In the genomic region with DNA sequence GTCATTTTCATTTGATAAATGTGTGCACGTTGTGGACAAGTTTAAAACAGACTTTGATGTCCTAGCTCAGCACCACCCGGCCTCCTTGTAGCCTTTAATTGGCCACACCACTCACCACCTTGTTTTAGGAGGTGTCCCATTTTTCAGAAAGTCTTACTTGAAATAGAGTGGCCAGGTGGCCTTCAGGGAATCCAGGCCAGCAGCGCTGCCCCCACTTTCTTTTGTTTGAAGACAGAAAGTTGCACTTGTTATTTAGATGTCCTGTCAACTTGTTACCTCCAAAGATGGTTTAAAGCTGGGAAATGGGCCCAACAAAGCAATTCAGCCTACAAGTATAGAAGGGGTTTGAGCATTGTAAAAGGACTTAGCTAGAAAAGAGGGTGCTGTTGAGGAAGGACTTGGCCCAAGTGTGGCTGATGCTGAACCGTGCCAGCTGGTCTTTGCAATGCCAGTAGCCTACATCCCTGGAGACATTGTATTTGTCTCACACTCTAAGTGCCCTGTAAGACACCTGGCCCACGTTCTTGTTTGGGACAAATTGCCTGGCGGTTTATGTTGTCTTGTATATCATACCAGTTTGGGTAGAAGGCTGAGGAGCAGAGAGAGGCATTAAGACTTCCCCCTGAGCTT, we compare ENCODE assay signal across 9 mouse cellular contexts. TPM values are rescaled to one million over a fixed set of nuclear protein-coding genes. Genes with fewer than 3 reads are reported as not detected.
A peak's percentile ranks its signal among the peaks of the same experiment; 100 is the strongest.
DNase-seq lines count a peak whose midpoint lies in the region; ATAC-seq and TF ChIP-seq lines count a peak whose summit lies in the region.
"Had no signal": no experiment of that assay in that cellular context is flagged by ENCODE, and none has a peak within 500 bp of the region (broad histone marks: within the 10 kb centered on the region; RNA-seq: fewer than 3 reads in every experiment).

No protein-coding gene starts in this region.

- H3K4me1 ChIP-seq in heart, embryonic 11.5 days (ENCODE audit: control insufficient read depth, insufficient read depth, low read length) = peaks cover 9% of the 10 kb centered on the region
- H3K4me1 ChIP-seq in G1E (ENCODE audit: insufficient read depth, low read depth, low read length) = peaks cover 24% of the 10 kb centered on the region
- peaks cover 17% of the 10 kb centered on the region for H3K4me1 ChIP-seq in heart, embryonic 16.5 days (ENCODE audit: control insufficient read depth, insufficient read depth, low read length)

- H3K27ac ChIP-seq in heart, embryonic 11.5 days (ENCODE audit: low read depth, low read length) = peak overlapping the region; percentile 96
- peak overlapping the region; percentile 99 for H3K27ac ChIP-seq in heart, embryonic 16.5 days (ENCODE audit: low read length)
- peak overlapping the region; percentile 71 for H3K27ac ChIP-seq in macrophage

- 39% methylated on average over 6 of the region's 6 CpGs for WGBS in heart, embryonic 11.5 days (ENCODE audit: insufficient replicate concordance)
- 34% methylated on average over 6 of the region's 6 CpGs for WGBS in heart, embryonic 16.5 days
- 19% methylated on average over 6 of the region's 6 CpGs for WGBS in macrophage (ENCODE audit: missing documents)

- H3K4me2 ChIP-seq in heart, embryonic 11.5 days = peak overlapping the region; percentile 79
- peak overlapping the region; percentile 84 for H3K4me2 ChIP-seq in heart, embryonic 16.5 days (ENCODE audit: low read depth, low read length)

- no peak for ATAC-seq in heart, embryonic 11.5 days (replicated peaks; ENCODE audit: insufficient number of reproducible peaks, low FRiP score, low TSS enrichment)
- no peak for ATAC-seq in G1E (ENCODE audit: extremely low read depth, insufficient number of reproducible peaks, low FRiP score, poor library complexity, severe bottlenecking)
- ATAC-seq in heart, embryonic 16.5 days (replicated peaks; ENCODE audit: extremely low read depth, insufficient read depth, low FRiP score) = no peak

- H3K9ac ChIP-seq in heart, embryonic 11.5 days (ENCODE audit: low read depth, low read length) = peak overlapping the region; percentile 80
- peak overlapping the region; percentile 95 for H3K9ac ChIP-seq in heart, embryonic 16.5 days (ENCODE audit: low read length)

- no peaks in the 10 kb centered on the region for H3K9me3 ChIP-seq in heart, embryonic 11.5 days (replicated peaks; ENCODE audit: control insufficient read depth, low read length)
- H3K9me3 ChIP-seq in G1E (replicated peaks) = no peaks in the 10 kb centered on the region
- H3K9me3 ChIP-seq in heart, embryonic 16.5 days (replicated peaks; ENCODE audit: control insufficient read depth, low read length) = no peaks in the 10 kb centered on the region

- H3K4me3 ChIP-seq in heart, embryonic 11.5 days (ENCODE audit: low read depth, low read length) = peak overlapping the region; percentile 89
- H3K4me3 ChIP-seq in G1E (ENCODE audit: low read depth, low read length) (peak overlapping the region; percentile 82), macrophage (ENCODE audit: inconsistent target) (peak overlapping the region; percentile 63)
- peak overlapping the region; percentile 90 for H3K4me3 ChIP-seq in heart, embryonic 16.5 days (ENCODE audit: low read length)

- no peak for DNase-seq in heart, adult 8-10 months (ENCODE audit: low spot score)
- no peak for DNase-seq in G1E (ENCODE audit: low spot score)
- no peak for DNase-seq in layer of hippocampus, adult 9-11 months
- DNase-seq in layer of hippocampus, adult 8-10 months (ENCODE audit: low spot score in 2 of 2) = no peak
- no peak for DNase-seq in urinary bladder, adult 2 months (ENCODE audit: low spot score)

- H3K79me2 ChIP-seq in macrophage (ENCODE audit: inconsistent target) = peaks cover 58% of the 10 kb centered on the region

- H3K27me3 ChIP-seq in heart, embryonic 11.5 days (ENCODE audit: control insufficient read depth, insufficient read depth, low read length) = no peaks in the 10 kb centered on the region
- H3K27me3 ChIP-seq in G1E (ENCODE audit: insufficient read depth, low read length) = no peaks in the 10 kb centered on the region
- H3K27me3 ChIP-seq in heart, embryonic 16.5 days (ENCODE audit: control insufficient read depth, insufficient read depth, low read length) = no peaks in the 10 kb centered on the region
- H3K27me3 ChIP-seq: Patski had no signal

- TF ChIP-seq CTCF in G1E (IDR thresholded peaks at IDR 0.05; ENCODE audit: low read depth, low read length) = no peak

- peaks cover 2% of the 10 kb centered on the region; the same call in 1 of the 2 replicates for H3K36me3 ChIP-seq in heart, embryonic 11.5 days (ENCODE audit: control insufficient read depth, insufficient read depth, low read length)
- H3K36me3 ChIP-seq in G1E (replicated peaks) = peaks cover 35% of the 10 kb centered on the region
- H3K36me3 ChIP-seq in heart, embryonic 16.5 days (ENCODE audit: control insufficient read depth, insufficient read depth) = 0 out of 2 replicates have a peak, but pooled peaks cover 2% of the 10 kb centered on the region
- no peaks in the 10 kb centered on the region for H3K36me3 ChIP-seq in macrophage (ENCODE audit: inconsistent target)

RNA-seq across cellular contexts. Expression of a gene that starts 1.1 kb away (rescaled TPM):
- 62.9 and 67.9 TPM in 2 replicates for polyA plus RNA-seq in heart, embryonic 11.5 days (2014; fragmentation: Nextera tagmentation; extraction: Ambion mirVana)
- 10 to 100 TPM; 26.3 to 33.8 (median 29.8) TPM for total RNA-seq in heart, adult 8-10 months (2022)
- total RNA-seq in G1E (2014; fragmentation: Nextera tagmentation) = 16.8 and 22.5 TPM in 2 replicates
- 32.1 and 43.5 TPM in 2 replicates for total RNA-seq in G1E (2017)
- 34.9 and 37.3 TPM in 2 replicates for polyA plus RNA-seq in G1E (2012)
- 58.7 TPM in 2 replicates for polyA plus RNA-seq in heart, embryonic 16.5 days (2015; fragmentation: Nextera tagmentation; extraction: Ambion mirVana)
- 100 to 1,000 TPM in 3 of 26 experiments, 10 to 100 TPM in 23; 30.2 to 131 (median 60.0) TPM for total RNA-seq in macrophage (2018; cell fraction: chromatin; rRNA removed)
- total RNA-seq in macrophage (2018; cell fraction: cytosol; rRNA removed) = 10 to 100 TPM; 31.5 to 73.5 (median 61.7) TPM
- total RNA-seq in macrophage (2018; cell fraction: nucleus; rRNA removed) = 100 to 1,000 TPM in 1 of 26 experiments, 10 to 100 TPM in 25; 28.0 to 103 (median 45.3) TPM
- 52.8 to 75.3 TPM (median 58.4 TPM) in 3 replicates for polyA plus RNA-seq in macrophage (2018)
- 10 to 100 TPM; 47.4 to 53.9 (median 52.2) TPM for total RNA-seq in layer of hippocampus, adult 8-10 months (2022)
- 66.1 and 77.6 TPM in 2 replicates for polyA plus RNA-seq in urinary bladder, adult 2 months (2012; rRNA removed)

RNA-seq across cellular contexts. Expression of a gene that starts 27.0 kb away (rescaled TPM):
- polyA plus RNA-seq in heart, embryonic 11.5 days (2014; fragmentation: Nextera tagmentation; extraction: Ambion mirVana) = 0.72 and 0.90 TPM in 2 replicates
- total RNA-seq in heart, adult 8-10 months (2022) = 1 to 10 TPM in 3 of 4 experiments, under 1 TPM in 1; 0.73 to 2.3 (median 1.2) TPM
- total RNA-seq in G1E (2014; fragmentation: Nextera tagmentation) (48.5 and 56.5 TPM in 2 replicates), G1E (2017) (69.2 and 74.5 TPM in 2 replicates)
- polyA plus RNA-seq in G1E (2012) (71.8 and 78.8 TPM in 2 replicates), macrophage (2018) (54.3 to 64.8 TPM (median 54.5 TPM) in 3 replicates)
- 3.4 and 6.8 TPM in 2 replicates for polyA plus RNA-seq in heart, embryonic 16.5 days (2015; fragmentation: Nextera tagmentation; extraction: Ambion mirVana)
- total RNA-seq in macrophage (2018; cell fraction: chromatin; rRNA removed) = 1,000 to 10,000 TPM in 3 of 26 experiments, 100 to 1,000 TPM in 23; 308 to 2,013 (median 470) TPM
- 100 to 1,000 TPM in 12 of 26 experiments, 10 to 100 TPM in 14; 57.8 to 153 (median 97.1) TPM for total RNA-seq in macrophage (2018; cell fraction: cytosol; rRNA removed)
- total RNA-seq in macrophage (2018; cell fraction: nucleus; rRNA removed) = 1,000 to 10,000 TPM in 2 of 26 experiments, 100 to 1,000 TPM in 24; 212 to 1,497 (median 266) TPM
- 1 to 10 TPM in 1 of 4 experiments, under 1 TPM in 3; 0.39 to 1.3 (median 0.51) TPM for total RNA-seq in layer of hippocampus, adult 8-10 months (2022)
- 10.1 and 12.6 TPM in 2 replicates for polyA plus RNA-seq in urinary bladder, adult 2 months (2012; rRNA removed)

RNA-seq across cellular contexts. Expression of a gene that starts 58.0 kb away (rescaled TPM):
- polyA plus RNA-seq in heart, embryonic 11.5 days (2014; fragmentation: Nextera tagmentation; extraction: Ambion mirVana) = 1.3 TPM in 2 replicates
- under 1 TPM; 0.22 to 0.65 (median 0.50) TPM for total RNA-seq in heart, adult 8-10 months (2022)
- not detected in 2 replicates for total RNA-seq in G1E (2014; fragmentation: Nextera tagmentation)
- total RNA-seq in G1E (2017) = under 0.01 and 0.05 TPM in 2 replicates
- polyA plus RNA-seq in G1E (2012) = not detected in 2 replicates
- 1.0 and 1.1 TPM in 2 replicates for polyA plus RNA-seq in heart, embryonic 16.5 days (2015; fragmentation: Nextera tagmentation; extraction: Ambion mirVana)
- under 1 TPM in 2 of 26 experiments, not detected in 24; 0.13 to 0.92 TPM for total RNA-seq in macrophage (2018; cell fraction: chromatin; rRNA removed)
- total RNA-seq in macrophage (2018; cell fraction: cytosol; rRNA removed) = not detected
- not detected for total RNA-seq in macrophage (2018; cell fraction: nucleus; rRNA removed)
- polyA plus RNA-seq in macrophage (2018) = not detected in 3 replicates
- 10 to 100 TPM; 35.7 to 52.6 (median 47.5) TPM for total RNA-seq in layer of hippocampus, adult 8-10 months (2022)
- polyA plus RNA-seq in urinary bladder, adult 2 months (2012; rRNA removed) = 19.1 and 24.0 TPM in 2 replicates
